Mouse (Mus musculus) bone marrow, adult 2 months (tissue): ENCODE measurements around the gene Arl14ep.

Experiments
- CTCF ChIP-seq: fragments of 200-500 bp; IDR thresholded peaks from 2 replicates; pipeline ENCODE4 v1.5.1; 2011; ENCODE audit warnings: low read length, control low read depth; ENCODE audit not compliant: control insufficient read depth, insufficient read depth
- POLR2A ChIP-seq: fragments of 200-500 bp; IDR thresholded peaks from 2 replicates; pipeline ENCODE4 v1.6.1; 2011; ENCODE audit warnings: low read depth, mild to moderate bottlenecking, control low read depth, low read length, borderline replicate concordance; ENCODE audit not compliant: control insufficient read depth

GRCm38 (mm10) chr2:107019331-107019730, 45.1 kb upstream of the Arl14ep start:
- TF ChIP-seq CTCF (no peak), POLR2A (no peak)
